Mouse (Mus musculus): Measurements from ENCODE around the gene Hsd3b1. TPM values are rescaled to one million over a fixed set of nuclear protein-coding genes. Genes with fewer than 3 reads are reported as not detected.
A peak's percentile ranks its signal among the peaks of the same experiment; 100 is the strongest.

Hsd3b1 gene
- total RNA-seq (2021), result not detected

DNA sequence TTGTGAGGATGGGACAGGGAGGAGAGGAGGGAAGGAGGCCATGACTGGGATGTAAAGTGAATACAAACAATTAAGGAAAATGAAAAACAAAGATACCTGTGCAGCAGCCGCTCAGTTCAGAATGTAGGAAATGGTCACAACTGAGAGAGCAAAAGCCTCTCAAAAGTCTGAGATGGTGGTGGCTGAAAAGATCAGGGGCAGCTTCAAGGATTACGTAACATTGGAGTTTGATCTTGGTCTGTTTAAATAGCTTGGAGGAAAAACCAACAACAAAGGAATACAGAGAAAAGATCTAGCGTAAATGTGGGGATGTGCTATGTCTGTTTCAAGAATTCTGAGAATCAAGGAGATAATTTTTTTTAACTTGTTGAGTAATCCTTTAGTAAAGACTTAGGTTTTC, at the start of gene Hsd3b1:
Gene Hsd3b1 (minus strand): TSS at position 219 of the 400 bp plus-strand sequence.
- intact Hi-C loops (cut with DNase I), result no loop called here

DNA sequence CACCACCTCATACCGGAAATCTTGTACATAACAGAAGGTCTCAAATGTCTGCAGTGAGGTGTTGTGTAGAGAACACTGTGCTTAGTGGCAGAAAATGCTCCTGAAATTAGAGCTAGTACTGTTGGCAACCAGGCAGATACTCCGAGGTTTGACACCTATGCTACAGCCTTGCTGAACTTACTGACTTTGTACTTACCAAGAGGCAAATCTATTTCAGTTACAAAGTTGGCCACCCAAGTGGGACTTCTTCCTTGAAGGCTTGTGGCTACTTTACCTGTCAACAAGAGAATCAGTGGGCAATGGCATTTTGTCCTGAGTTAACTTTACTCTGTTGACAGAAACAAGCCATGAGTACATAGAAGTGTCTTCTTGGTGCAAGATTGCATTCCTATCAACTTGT, 38.0 kb upstream of the Hsd3b1 start:
- intact Hi-C loops (cut with DNase I), result loop anchor here (5.0 kb wide), 1 partner anchor 1040 kb away; no protein-coding TSS in a partner anchor

More for the DNA sequence above, at the start of gene Hsd3b1:
- no peak for DNase-seq (ENCODE audit: extremely low spot score in 1 of 2, low spot score in 2 of 2)

DNA sequence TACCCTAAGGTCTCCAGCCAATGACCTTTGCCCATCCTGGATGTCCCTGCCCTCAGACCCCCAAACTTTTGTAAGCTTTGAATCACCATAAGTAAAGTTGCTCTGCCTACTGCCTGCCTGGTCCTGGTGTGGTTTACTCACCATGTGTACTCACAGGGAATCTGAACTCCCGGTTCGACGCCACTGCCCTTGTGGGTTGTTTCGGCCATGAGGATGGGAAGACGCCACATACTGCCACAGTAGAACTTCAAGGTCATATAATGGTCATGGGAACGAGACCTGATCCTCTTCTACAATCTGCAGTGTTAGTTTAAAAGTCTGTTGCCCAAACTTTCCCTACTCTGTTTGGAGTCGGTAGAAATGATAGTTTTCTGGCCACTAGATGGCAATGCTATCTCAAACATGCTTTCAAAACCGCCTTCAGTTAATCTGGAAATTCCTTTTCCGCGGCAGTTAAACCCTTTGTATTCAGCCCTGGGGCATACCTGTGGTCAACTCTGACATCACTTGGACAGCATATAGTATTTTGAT, 35.5 kb upstream of the Hsd3b1 start:
- intact Hi-C loops (cut with DNase I), result loop anchor here (5.0 kb wide), 1 partner anchor 1042 kb away; no protein-coding TSS in a partner anchor
- DNase-seq (ENCODE audit: extremely low spot score in 1 of 2, low spot score in 2 of 2), result peak in 1 of 2 experiments; percentile 9

More for the DNA sequence above, 38.0 kb upstream of the Hsd3b1 start:
- DNase-seq (ENCODE audit: extremely low spot score in 1 of 2, low spot score in 2 of 2), result no peak

DNA sequence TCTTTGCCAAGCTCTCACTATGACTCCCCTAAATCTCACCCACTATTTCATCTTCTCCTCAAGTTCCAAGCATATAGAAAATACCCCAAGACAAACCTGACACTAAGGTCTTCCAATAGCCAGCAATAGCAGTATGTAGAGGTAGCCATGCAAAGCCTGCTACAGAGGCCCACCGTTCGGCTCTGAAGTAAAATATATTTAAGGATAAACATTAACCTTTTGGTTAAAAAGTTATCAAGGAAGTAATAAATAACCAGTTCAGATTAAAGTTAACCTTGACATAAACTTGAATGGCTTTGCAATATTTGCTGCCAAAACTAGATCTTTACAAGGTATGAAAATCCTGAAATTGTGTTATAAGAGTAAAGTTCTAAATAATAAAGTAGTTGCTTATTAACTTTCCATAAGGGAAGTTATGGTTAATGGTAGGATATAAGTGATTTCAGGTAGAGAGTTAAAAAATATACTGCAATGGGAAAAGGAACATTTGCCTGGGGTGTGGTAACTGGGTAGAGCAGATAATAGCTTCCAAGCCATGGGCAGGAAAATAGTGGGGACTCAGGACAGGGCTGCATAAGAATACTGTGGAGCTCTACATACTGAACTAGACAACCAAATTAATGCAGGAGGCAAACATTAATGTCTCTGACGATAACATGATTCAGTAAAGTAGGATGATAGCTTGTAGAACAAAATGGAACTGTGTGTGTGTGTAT, 33.6 kb upstream of the Hsd3b1 start, which contains the start of gene Hao2:
Gene Hao2 (minus strand): TSS at position 183 of the 716 bp plus-strand sequence.
- DNase-seq (ENCODE audit: extremely low spot score in 1 of 2, low spot score in 2 of 2), result no peak
- intact Hi-C loops (cut with DNase I), result no loop called here

DNA sequence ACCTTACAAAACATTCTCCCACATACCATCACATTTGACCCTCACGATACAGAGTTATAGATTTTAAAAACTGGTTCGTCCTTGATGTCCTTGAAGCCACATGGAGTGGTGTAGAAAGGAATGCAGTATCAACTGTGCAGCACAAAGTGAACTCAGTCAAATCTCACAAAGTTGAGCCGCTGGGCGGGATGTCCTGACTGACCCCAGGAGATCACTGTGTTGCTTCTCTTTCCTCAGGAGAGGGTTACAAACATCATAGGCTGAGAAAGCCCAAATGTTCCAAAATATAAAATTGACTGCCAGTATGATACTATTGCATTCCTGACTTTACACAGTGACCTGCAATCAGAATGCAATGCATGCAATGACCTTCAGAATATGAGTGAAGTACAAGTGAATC, 30.8 kb upstream of the Hsd3b1 start:
- no peak for DNase-seq (ENCODE audit: extremely low spot score in 1 of 2, low spot score in 2 of 2)
- intact Hi-C loops (cut with DNase I), result no loop called here

DNA sequence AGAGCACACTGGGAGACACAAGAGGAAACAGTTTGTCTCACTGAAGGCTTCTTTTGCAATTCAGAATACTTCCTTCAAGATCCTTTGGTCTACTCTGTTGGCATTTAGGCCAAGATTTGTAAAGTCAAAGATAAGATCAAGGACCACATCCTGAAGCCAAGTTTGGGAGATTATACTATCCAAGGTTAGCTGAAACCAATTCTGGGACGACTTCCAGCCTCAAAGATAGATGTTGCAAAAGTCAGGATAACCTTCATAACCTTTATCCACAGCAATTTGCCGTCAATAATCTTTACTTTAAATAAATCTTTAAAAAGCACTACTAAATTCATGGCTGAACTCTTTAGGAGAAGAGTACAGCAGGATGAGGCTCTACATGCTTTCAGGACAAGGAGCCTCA, 28.6 kb upstream of the Hsd3b1 start:
- no peak for DNase-seq (ENCODE audit: extremely low spot score in 1 of 2, low spot score in 2 of 2)
- intact Hi-C loops (cut with DNase I), result no loop called here

DNA sequence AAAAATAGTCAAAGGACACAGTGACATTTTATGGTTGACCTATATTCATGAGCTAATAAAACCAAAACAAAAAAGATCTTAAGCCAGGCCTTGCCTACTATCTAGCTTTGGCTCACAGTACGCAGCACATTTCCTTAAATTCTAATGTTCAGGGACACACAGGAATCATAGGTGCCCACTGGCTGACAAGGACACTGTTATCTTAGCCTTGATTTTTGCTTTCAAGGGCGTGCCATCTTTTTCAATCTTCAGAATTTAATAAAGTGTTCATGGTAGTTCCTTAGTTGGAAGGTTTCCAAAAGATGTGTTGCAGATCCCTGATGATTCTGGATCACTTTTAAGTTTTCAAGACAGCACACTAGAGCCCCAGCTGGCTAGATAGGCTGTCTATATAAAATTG, 21.2 kb upstream of the Hsd3b1 start:
- intact Hi-C loops (cut with DNase I), result no loop called here
- DNase-seq (ENCODE audit: extremely low spot score in 1 of 2, low spot score in 2 of 2), result no peak

DNA sequence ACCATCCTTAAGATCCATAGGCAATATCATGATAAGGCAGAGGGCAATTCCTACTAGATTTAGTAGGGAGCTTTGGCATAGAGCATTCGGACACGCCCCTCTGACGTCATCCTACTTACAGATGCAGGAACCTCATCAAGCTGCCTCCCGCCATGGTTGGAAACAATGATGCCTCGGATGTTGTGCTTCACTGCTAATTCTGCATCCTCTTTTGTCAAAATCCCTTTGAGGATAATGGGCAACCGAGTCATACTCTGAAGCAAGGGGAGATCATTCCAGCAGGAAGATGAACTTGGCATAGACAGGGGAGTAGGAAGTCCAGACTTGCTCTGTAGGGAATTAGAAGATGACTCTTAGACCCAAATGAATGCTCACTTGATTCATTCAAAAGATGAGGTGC, 20.6 kb upstream of the Hsd3b1 start:
- intact Hi-C loops (cut with DNase I), result no loop called here
- DNase-seq (ENCODE audit: extremely low spot score in 1 of 2, low spot score in 2 of 2), result no peak

DNA sequence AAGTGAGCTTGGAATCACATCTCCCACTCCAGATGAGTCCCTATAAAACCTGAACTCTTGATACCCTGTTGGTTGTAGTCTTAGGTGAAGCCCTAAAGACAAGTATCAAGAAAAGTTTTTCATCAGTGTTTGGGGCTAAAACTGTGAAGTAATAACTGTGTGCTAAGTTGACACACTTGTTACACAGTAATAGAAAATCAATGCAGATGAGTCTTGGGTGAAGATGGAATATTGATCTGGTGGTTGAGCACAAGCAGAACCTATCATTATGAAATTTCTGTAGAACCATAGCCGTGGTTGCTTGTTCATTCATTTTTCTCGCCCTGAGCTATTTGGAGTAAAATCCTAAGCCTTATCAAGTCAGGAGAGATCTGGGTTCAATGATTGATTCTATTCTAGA, 8.6 kb upstream of the Hsd3b1 start:
- DNase-seq (ENCODE audit: extremely low spot score in 1 of 2, low spot score in 2 of 2), result no peak
- intact Hi-C loops (cut with DNase I), result no loop called here

DNA sequence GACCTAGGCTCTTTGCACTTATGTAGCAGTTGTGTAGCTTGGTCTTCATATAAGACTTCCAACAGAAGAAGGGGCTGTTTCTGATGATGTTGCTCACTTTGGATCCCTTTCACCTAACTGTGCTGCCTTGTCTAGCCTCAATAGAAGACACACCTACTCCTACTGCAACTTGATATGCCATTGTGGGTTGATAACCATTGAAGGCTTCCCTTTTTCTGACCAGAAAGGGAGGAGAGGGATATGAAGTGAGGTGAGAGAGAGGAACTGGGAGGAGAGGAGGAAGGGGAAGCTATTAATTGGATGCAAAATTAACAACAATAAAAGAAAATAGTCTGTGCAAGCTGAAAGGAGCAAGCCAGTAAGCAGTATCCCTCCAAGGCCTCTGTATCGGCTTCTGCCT, 3.2 kb upstream of the Hsd3b1 start:
- no peak for DNase-seq (ENCODE audit: extremely low spot score in 1 of 2, low spot score in 2 of 2)
- intact Hi-C loops (cut with DNase I), result no loop called here

DNA sequence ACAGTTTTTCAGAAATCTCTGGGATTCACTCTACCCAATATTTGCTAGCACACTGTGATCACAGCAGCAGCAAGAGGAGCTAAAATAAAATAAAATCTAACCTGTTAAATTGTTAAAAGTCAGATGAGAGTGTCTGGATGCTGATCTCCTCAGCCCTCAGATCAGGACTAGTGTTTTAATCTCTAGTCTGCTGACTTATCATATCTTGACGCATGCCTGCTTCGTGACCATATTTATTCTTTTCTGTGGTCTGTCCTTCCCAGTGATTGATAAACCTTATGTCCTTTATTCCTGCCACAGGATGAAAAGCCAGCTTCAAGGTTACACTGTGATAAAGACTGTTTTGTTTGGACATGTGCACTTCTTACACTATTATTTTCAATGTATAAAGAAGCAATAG, 1.5 kb downstream of the Hsd3b1 start:
- intact Hi-C loops (cut with DNase I), result no loop called here
- no peak for DNase-seq (ENCODE audit: extremely low spot score in 1 of 2, low spot score in 2 of 2)

DNA sequence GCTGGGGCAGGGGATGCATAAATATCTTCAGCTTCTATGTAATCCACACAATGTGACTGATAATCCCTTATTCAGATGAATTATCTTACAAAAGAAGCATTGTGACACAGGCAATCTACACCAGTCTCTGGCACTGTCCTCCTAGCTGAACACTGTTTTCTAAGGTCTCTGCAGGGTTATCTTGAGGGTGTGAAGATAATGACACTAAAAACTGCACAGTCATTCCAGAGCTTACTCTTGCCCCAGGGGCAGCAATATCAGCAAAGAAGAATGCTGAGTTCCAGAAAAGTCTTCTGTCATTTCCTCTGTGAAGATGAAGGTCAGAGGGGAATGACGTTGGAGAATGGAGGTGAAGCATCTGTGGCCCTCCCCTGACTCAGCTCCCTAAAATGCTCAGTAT, 2.7 kb downstream of the Hsd3b1 start:
- intact Hi-C loops (cut with DNase I), result no loop called here
- DNase-seq (ENCODE audit: extremely low spot score in 1 of 2, low spot score in 2 of 2), result no peak

DNA sequence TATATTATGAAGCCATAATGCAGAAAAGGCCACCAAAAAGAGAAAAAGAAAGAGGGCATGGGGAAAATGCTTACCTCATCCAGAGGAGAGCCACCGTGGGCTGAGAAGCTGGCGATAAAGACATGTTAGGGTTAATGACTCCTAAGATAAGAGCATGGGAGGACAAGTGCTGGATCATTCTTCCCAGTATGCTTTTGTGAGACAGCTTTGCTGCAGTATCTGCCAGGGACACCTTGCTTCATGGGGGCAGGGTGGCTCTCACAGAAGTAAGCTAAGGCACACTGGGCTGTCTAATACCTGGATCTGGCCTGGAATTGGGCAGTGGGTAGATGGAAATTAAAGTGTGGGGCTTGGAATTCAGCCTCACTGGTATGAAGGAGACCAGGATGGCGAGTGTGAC, 4.4 kb downstream of the Hsd3b1 start:
- intact Hi-C loops (cut with DNase I), result no loop called here
- DNase-seq (ENCODE audit: extremely low spot score in 1 of 2, low spot score in 2 of 2), result no peak

DNA sequence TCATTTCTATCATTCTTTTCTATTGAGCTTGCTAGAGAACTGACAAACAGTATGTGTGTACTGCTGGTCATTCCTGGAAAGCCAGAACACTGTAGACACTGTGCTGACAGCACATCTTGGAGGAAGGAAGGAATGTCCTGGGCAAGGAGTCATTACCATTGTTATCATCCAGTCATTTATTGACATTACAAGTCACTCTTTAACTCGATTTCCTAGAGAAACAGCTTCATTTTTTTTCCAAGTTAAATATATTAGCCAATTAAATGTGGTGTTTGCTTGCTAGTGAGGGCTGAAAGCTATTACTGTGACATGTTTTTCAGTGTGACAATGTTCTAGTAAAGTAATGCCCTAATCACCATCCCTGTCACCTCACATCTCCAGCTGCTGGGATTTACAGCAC, 5.9 kb downstream of the Hsd3b1 start:
- intact Hi-C loops (cut with DNase I), result no loop called here
- no peak for DNase-seq (ENCODE audit: extremely low spot score in 1 of 2, low spot score in 2 of 2)

DNA sequence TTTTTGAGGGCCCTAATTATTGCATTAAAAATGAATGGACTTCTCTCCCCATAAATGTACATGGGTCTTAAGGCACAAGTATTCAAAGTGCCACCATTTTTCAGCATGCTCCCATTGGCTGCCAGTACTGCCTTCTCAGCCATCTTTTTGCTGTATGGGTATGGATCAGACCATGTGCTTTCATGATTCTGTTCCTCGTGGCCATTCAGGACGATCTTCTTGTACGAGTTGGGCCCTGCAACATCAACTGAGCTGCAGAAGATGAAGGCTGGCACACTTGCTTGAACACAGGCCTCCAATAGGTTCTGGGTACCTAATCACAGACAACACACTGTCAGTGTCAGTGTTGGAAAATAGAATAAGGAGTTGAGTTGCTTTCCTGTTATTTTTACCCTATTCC, 6.5 kb downstream of the Hsd3b1 start:
- no peak for DNase-seq (ENCODE audit: extremely low spot score in 1 of 2, low spot score in 2 of 2)
- intact Hi-C loops (cut with DNase I), result no loop called here

DNA sequence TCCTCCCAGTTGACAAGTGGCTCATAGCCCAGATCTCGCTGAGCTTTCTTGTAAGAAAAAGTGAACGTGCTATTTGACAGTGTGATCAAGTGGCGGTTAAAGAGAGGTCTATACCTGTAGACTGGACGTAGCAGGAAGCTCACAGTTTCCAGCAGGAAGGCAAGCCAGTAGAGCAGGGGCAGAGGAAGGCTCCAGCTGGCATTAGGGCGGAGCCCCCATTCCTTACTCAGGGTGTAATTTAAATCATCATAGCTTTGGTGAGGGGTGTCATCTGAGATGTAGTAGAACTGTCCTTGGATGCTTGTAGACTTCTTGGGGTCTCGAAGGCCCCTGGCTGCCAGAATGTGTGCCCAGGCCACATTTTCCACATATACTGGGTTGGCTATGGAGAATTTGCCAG, 7.0 kb downstream of the Hsd3b1 start:
- intact Hi-C loops (cut with DNase I), result no loop called here
- no peak for DNase-seq (ENCODE audit: extremely low spot score in 1 of 2, low spot score in 2 of 2)

DNA sequence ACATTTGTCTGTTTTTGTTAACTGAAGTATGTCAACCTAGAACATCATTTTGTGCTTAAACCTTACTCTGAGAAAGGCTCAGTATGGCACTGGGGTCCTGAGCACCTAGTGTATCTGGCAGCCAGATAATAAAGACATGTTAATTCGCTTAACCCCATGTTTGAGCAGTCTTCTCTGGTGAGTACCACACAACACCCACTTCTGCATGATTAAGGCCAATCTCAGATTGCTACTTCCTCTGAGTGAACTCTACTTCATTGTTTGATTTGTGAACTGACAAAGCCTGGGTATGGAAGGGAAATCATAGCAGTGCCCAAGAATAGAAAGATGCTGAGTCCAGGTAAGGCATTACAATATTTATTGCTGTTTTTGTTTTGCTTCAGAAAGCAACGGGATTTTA, 7.7 kb downstream of the Hsd3b1 start:
- DNase-seq (ENCODE audit: extremely low spot score in 1 of 2, low spot score in 2 of 2), result no peak
- intact Hi-C loops (cut with DNase I), result no loop called here

DNA sequence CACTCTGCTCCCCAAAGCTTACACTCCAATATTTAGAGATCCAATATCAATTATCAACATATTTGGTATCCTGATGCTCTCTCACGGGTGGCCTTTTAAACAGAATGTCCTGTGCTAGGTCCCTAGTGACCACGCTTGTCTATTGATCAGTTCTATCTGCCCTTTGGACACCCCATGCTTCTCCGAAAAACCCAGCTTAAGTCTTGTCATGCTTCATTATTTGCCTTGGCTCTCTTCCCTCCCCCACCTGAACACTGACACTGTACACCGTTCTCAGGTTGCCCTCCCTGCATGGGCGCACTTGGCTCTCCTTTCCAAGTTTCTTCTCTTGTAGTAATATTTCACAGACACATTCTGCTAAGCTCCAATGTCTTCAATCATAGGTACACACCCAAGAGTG, 9.3 kb downstream of the Hsd3b1 start:
- no peak for DNase-seq (ENCODE audit: extremely low spot score in 1 of 2, low spot score in 2 of 2)

DNA sequence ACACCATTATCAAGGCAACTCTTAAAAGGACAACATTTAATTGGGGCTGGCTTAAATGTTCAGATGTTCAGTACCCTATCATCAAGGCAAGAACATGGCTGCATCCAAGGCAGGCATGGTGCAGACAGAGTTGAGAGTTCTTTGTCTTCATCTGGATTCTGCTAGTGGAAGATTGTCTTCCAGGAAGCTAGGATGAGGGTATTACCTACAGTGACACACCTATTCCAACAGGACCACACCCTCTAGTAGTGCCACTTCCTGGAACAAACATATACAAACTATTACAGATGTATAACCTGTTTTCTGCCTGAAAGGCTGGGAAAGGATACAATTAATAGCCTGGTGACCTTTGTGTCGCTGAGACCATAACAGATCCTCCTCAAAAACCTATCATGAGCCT, 10.7 kb downstream of the Hsd3b1 start:
- intact Hi-C loops (cut with DNase I), result no loop called here
- DNase-seq (ENCODE audit: extremely low spot score in 1 of 2, low spot score in 2 of 2), result no peak

More for the DNA sequence above, 9.3 kb downstream of the Hsd3b1 start:
- intact Hi-C loops (cut with DNase I), result no loop called here

DNA sequence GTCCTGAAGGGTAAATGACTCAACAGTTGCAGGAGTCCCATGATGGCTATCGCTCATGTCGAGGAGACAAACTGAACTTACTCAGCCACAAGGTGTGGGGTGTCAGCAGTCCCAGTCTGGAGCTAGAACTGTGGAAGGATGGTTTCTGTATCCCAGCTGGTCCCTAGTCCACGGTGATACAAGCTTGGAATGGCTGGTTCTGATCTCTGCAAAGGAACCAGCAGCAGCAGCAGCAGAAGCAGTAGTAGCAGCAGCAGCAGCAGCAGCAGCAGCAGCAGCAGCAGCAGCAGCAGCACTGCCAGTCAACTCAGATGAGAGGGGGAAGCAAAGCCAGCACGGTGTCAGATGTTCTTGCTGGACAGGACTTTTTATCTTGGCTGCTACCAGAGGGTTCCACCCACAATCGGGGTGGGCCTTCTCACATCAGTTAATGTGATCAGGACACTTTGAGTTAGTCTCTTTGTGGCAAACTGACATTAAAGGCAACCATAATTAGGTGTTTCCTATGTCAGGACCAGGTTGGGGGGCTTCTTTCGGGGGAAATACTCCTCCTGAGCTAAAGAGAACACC, 45.4 kb downstream of the Hsd3b1 start, which contains the start of gene Hsd3b6:
Gene Hsd3b6 (minus strand): TSS at position 343 of the 570 bp plus-strand sequence.
- intact Hi-C loops (cut with DNase I), result no loop called here

More for the DNA sequence above, 45.4 kb downstream of the Hsd3b1 start, which contains the start of gene Hsd3b6:
- no peak for DNase-seq (ENCODE audit: extremely low spot score in 1 of 2, low spot score in 2 of 2)

Data from left cerebral cortex, postnatal 10 days (tissue).